Mouse (Mus musculus) limb, embryonic 11.5 days (tissue): ENCODE measurements around the gene Nprl3. TPM values are rescaled to one million over a fixed set of nuclear protein-coding genes. Genes with fewer than 3 reads are reported as not detected.

Experiments
- ATAC-seq: fragments of 200-750 bp; cut with Nextera tagmentation; 2 replicates; pipeline ENCODE4 v1.8.0; 2017; ENCODE audit warnings: low read depth; ENCODE audit not compliant: insufficient number of reproducible peaks, low FRiP score, low TSS enrichment
- DNase-seq: peaks from one replicate; pipeline ENCODE4 v3.0.0-alpha.2; 2015; ENCODE audit warnings: low spot score
- H3K27ac ChIP-seq: fragments of 300-500 bp; sonication (generic); replicated peaks from 2 replicates; pipeline ENCODE4 v1.5.1; 2014; ENCODE audit warnings: low read depth, mild to moderate bottlenecking, low read length
- H3K27me3 ChIP-seq: fragments of 300-500 bp; sonication (generic); 2 replicates; pipeline ENCODE4 v1.6.1; 2014; ENCODE audit warnings: mild to moderate bottlenecking, low read length, mixed read lengths; ENCODE audit not compliant: control insufficient read depth, insufficient read depth
- H3K36me3 ChIP-seq: fragments of 300-500 bp; sonication (generic); 2 replicates; pipeline ENCODE4 v1.6.1; 2014; ENCODE audit warnings: mild to moderate bottlenecking, low read length, moderate library complexity, mixed read lengths; ENCODE audit not compliant: control insufficient read depth, insufficient read depth
- H3K4me1 ChIP-seq: fragments of 300-500 bp; sonication (generic); 2 replicates; pipeline ENCODE4 v1.6.1; 2014; ENCODE audit warnings: low read length, mixed read lengths; ENCODE audit not compliant: control insufficient read depth, insufficient read depth
- H3K4me2 ChIP-seq: fragments of 300-500 bp; sonication (generic); 2 replicates; pipeline ENCODE4 v1.6.1; 2014; ENCODE audit warnings: low read depth, mild to moderate bottlenecking, moderate library complexity; ENCODE audit not compliant: severe bottlenecking
- H3K4me3 ChIP-seq: fragments of 300-500 bp; sonication (generic); 2 replicates; pipeline ENCODE4 v1.5.1; 2014; ENCODE audit warnings: low read depth, low read length
- H3K9ac ChIP-seq: fragments of 300-500 bp; sonication (generic); 2 replicates; pipeline ENCODE4 v1.6.1; 2014; ENCODE audit warnings: mild to moderate bottlenecking, low read length
- H3K9me3 ChIP-seq: fragments of 300-500 bp; sonication (generic); 2 replicates; pipeline ENCODE4 v1.6.1; 2016; ENCODE audit warnings: low read length; ENCODE audit not compliant: control insufficient read depth
- WGBS: fragments of 180-500 bp; shearing (Covaris S2); extraction: QIAGEN DNeasy Blood & Tissue Kit; methylation state at CpG from one replicate; pipeline ENCODE4 v1.1.7; 2014; 5-methylcytosine and 5-hydroxymethylcytosine counted together
- polyA plus RNA-seq: library from polyadenylated mRNA; unstranded; fragments of >200 nt; fragmentation: Nextera tagmentation; extraction: Ambion mirVana; gene quantifications from 2 replicates; pipeline ENCODE4 v1.2.1, GENCODE M21; 2014

Gene Nprl3
- polyA plus RNA-seq, 1 experiment from 2014 or later, result 30.6 TPM

- ATAC-seq, result no peak
- 77% methylated on average over 14 of the region's 14 CpGs for WGBS
- DNase-seq, result no peak
Observed at GRCm38 (mm10) chr11:32198256-32198955, 69.1 kb downstream of the Nprl3 start.

GRCm38 (mm10) chr11:32197766-32198165 lies 69.7 kb downstream of the Nprl3 start:
- H3K4me2 ChIP-seq, result no peak overlapping the region
- WGBS, result 19% methylated on average over 3 of the region's 3 CpGs
- H3K36me3 ChIP-seq, result no peaks in the 10 kb centered on the region
- H3K27me3 ChIP-seq, result no peaks in the 10 kb centered on the region
- H3K9me3 ChIP-seq, result no peaks in the 10 kb centered on the region
- H3K27ac ChIP-seq, result no peak overlapping the region
- ATAC-seq (no peak), DNase-seq (no peak)
- H3K9ac ChIP-seq, result no peak overlapping the region
- H3K4me3 ChIP-seq, result no peak overlapping the region
- no peaks in the 10 kb centered on the region for H3K4me1 ChIP-seq

More at GRCm38 (mm10) chr11:32198256-32198955, 69.1 kb downstream of the Nprl3 start:
- Histone ChIP-seq H3K9ac (no peak overlapping the region), H3K4me1 (no peaks in the 10 kb centered on the region), H3K9me3 (no peaks in the 10 kb centered on the region), H3K4me2 (no peak overlapping the region), H3K36me3 (no peaks in the 10 kb centered on the region), H3K27ac (no peak overlapping the region), H3K4me3 (no peak overlapping the region), H3K27me3 (no peaks in the 10 kb centered on the region)

GRCm38 (mm10) chr11:32196727-32197126 lies 70.8 kb downstream of the Nprl3 start:
- no peak overlapping the region for H3K4me3 ChIP-seq
- WGBS, result 67% methylated on average over 6 of the region's 6 CpGs
- H3K9me3 ChIP-seq, result no peaks in the 10 kb centered on the region
- H3K36me3 ChIP-seq, result no peaks in the 10 kb centered on the region
- no peak overlapping the region for H3K4me2 ChIP-seq
- no peak overlapping the region for H3K9ac ChIP-seq
- H3K4me1 ChIP-seq, result no peaks in the 10 kb centered on the region
- no peak for ATAC-seq
- H3K27ac ChIP-seq, result no peak overlapping the region
- no peaks in the 10 kb centered on the region for H3K27me3 ChIP-seq
- no peak for DNase-seq

GRCm38 (mm10) chr11:32195867-32196540 lies 71.5 kb downstream of the Nprl3 start:
- no peaks in the 10 kb centered on the region for H3K27me3 ChIP-seq
- no peak overlapping the region for H3K4me2 ChIP-seq
- DNase-seq (no peak), ATAC-seq (no peak)
- WGBS, result 42% methylated on average over 11 of the region's 11 CpGs
- no peak overlapping the region for H3K27ac ChIP-seq
- H3K36me3 ChIP-seq, result no peaks in the 10 kb centered on the region
- no peak overlapping the region for H3K9ac ChIP-seq
- no peak overlapping the region for H3K4me3 ChIP-seq
- H3K9me3 ChIP-seq, result no peaks in the 10 kb centered on the region
- H3K4me1 ChIP-seq, result no peaks in the 10 kb centered on the region

- WGBS, result 84% methylated on average over 5 of the region's 5 CpGs
- no peaks in the 10 kb centered on the region for H3K27me3 ChIP-seq
- ATAC-seq, result no peak
- H3K9ac ChIP-seq, result no peak overlapping the region
- DNase-seq, result no peak
- no peak overlapping the region for H3K4me2 ChIP-seq
- no peaks in the 10 kb centered on the region for H3K9me3 ChIP-seq
- no peak overlapping the region for H3K27ac ChIP-seq
- no peaks in the 10 kb centered on the region for H3K36me3 ChIP-seq
- H3K4me1 ChIP-seq, result no peaks in the 10 kb centered on the region
- no peak overlapping the region for H3K4me3 ChIP-seq
Observed at GRCm38 (mm10) chr11:32194626-32195025, 72.9 kb downstream of the Nprl3 start.

GRCm38 (mm10) chr11:32194086-32194485 lies 73.4 kb downstream of the Nprl3 start:
- ATAC-seq (no peak), DNase-seq (no peak)
- Histone ChIP-seq H3K9ac (no peak overlapping the region), H3K4me1 (no peaks in the 10 kb centered on the region), H3K36me3 (no peaks in the 10 kb centered on the region), H3K27me3 (no peaks in the 10 kb centered on the region), H3K27ac (no peak overlapping the region), H3K4me3 (no peak overlapping the region), H3K4me2 (no peak overlapping the region), H3K9me3 (no peaks in the 10 kb centered on the region)
- 82% methylated on average over 10 of the region's 10 CpGs for WGBS

GRCm38 (mm10) chr11:32193156-32193555 lies 74.4 kb downstream of the Nprl3 start:
- no peaks in the 10 kb centered on the region for H3K27me3 ChIP-seq
- H3K9me3 ChIP-seq, result no peaks in the 10 kb centered on the region
- no peak overlapping the region for H3K27ac ChIP-seq
- WGBS, result 81% methylated on average over 10 of the region's 10 CpGs
- no peak overlapping the region for H3K4me2 ChIP-seq
- ATAC-seq (no peak), DNase-seq (no peak)
- no peak overlapping the region for H3K9ac ChIP-seq
- H3K36me3 ChIP-seq, result no peaks in the 10 kb centered on the region
- H3K4me1 ChIP-seq, result no peaks in the 10 kb centered on the region
- no peak overlapping the region for H3K4me3 ChIP-seq

- ATAC-seq, result no peak
- Histone ChIP-seq H3K9me3 (no peaks in the 10 kb centered on the region), H3K4me2 (no peak overlapping the region), H3K4me1 (no peaks in the 10 kb centered on the region), H3K36me3 (no peaks in the 10 kb centered on the region), H3K9ac (no peak overlapping the region), H3K27ac (no peak overlapping the region), H3K4me3 (no peak overlapping the region), H3K27me3 (no peaks in the 10 kb centered on the region)
- DNase-seq, result no peak
- WGBS, result 74% methylated on average over 13 of the region's 13 CpGs
Observed at GRCm38 (mm10) chr11:32190603-32191110, 76.8 kb downstream of the Nprl3 start.
